Mouse (Mus musculus) left cerebral cortex, adult 8-10 months (tissue): ENCODE data around the gene Ggt5. TPM values are rescaled to one million over a fixed set of nuclear protein-coding genes. Genes with fewer than 3 reads are reported as not detected.

ENCODE experiments used
- DNase-seq, 2 experiments: peaks; one replicate each; pipeline ENCODE4 v3.0.0; 2022; ENCODE audit warnings: low spot score in 2 of 2
- total RNA-seq, 4 experiments: library from RNA; stranded (reverse); gene quantifications; 2 replicates each; pipeline ENCODE4 v1.2.4; 2022

The Ggt5 gene
- total RNA-seq, 4 experiments from 2014 or later, result 1.8 to 3.5 (median 2.4) TPM

GRCm38 (mm10) chr10:75620818-75621217, 31.7 kb downstream of the Ggt5 start:
- DNase-seq, result no peak

GRCm38 (mm10) chr10:75625920-75626319, 36.8 kb downstream of the Ggt5 start:
- DNase-seq, result no peak

- DNase-seq, result no peak
These were observed 37.9 kb downstream of the Ggt5 start for GRCm38 (mm10) chr10:75626991-75627390.

- no peak for DNase-seq
These were observed 38.4 kb downstream of the Ggt5 start for GRCm38 (mm10) chr10:75627490-75627889.

- no peak for DNase-seq
These were observed 43.5 kb downstream of the Ggt5 start for GRCm38 (mm10) chr10:75632633-75633032.

GRCm38 (mm10) chr10:75633048-75633447, 43.9 kb downstream of the Ggt5 start:
- DNase-seq, result no peak

- DNase-seq, result no peak
These were observed 44.5 kb downstream of the Ggt5 start for GRCm38 (mm10) chr10:75633576-75634139.

GRCm38 (mm10) chr10:75634610-75635009, 45.5 kb downstream of the Ggt5 start:
- DNase-seq, result no peak

- DNase-seq, result no peak
These were observed 46.0 kb downstream of the Ggt5 start for GRCm38 (mm10) chr10:75635019-75635692.

GRCm38 (mm10) chr10:75635693-75636055, 46.5 kb downstream of the Ggt5 start:
- peak in 1 of 2 experiments; percentile 90 for DNase-seq

- DNase-seq, result no peak
These were observed 47.1 kb downstream of the Ggt5 start for GRCm38 (mm10) chr10:75636084-75636786.

GRCm38 (mm10) chr10:75637711-75638110, 48.6 kb downstream of the Ggt5 start:
- DNase-seq, result no peak

GRCm38 (mm10) chr10:75641721-75642222, 52.6 kb downstream of the Ggt5 start:
- DNase-seq, result peak; percentile 1 to 7

GRCm38 (mm10) chr10:75642436-75642835, 53.3 kb downstream of the Ggt5 start:
- peak; percentile 0 to 6 for DNase-seq

- DNase-seq, result no peak
These were observed 53.8 kb downstream of the Ggt5 start for GRCm38 (mm10) chr10:75642891-75643290.

- peak in 1 of 2 experiments; percentile 28 for DNase-seq
These were observed 54.7 kb downstream of the Ggt5 start, which contains the start of gene Susd2 for GRCm38 (mm10) chr10:75643741-75644343. TSS of gene Susd2 (minus strand) at chr10:75644008.

GRCm38 (mm10) chr10:75645616-75646015, 56.5 kb downstream of the Ggt5 start:
- no peak for DNase-seq

- no peak for DNase-seq
These were observed 57.3 kb downstream of the Ggt5 start for GRCm38 (mm10) chr10:75646406-75646805.

GRCm38 (mm10) chr10:75647362-75647761, 58.2 kb downstream of the Ggt5 start:
- DNase-seq, result no peak

GRCm38 (mm10) chr10:75648091-75648490, 59.0 kb downstream of the Ggt5 start:
- DNase-seq, result no peak

- DNase-seq, result no peak
These were observed 59.9 kb downstream of the Ggt5 start for GRCm38 (mm10) chr10:75649001-75649400.
